Mouse (Mus musculus) cerebellum, postnatal 10 days (tissue): ENCODE data around the gene Mt3.
"Not testable (repeated sequence)": the region's sequence is repeated elsewhere in the genome, so short reads cannot be mapped to it uniquely, and the experiment has no call there.

Experiments used
- DNase-seq, 2 experiments: peaks; one replicate each; pipeline ENCODE4 v3.0.0; 2021; ENCODE audit warnings: mixed read lengths in 2 of 2

The Mt3 gene

DNA sequence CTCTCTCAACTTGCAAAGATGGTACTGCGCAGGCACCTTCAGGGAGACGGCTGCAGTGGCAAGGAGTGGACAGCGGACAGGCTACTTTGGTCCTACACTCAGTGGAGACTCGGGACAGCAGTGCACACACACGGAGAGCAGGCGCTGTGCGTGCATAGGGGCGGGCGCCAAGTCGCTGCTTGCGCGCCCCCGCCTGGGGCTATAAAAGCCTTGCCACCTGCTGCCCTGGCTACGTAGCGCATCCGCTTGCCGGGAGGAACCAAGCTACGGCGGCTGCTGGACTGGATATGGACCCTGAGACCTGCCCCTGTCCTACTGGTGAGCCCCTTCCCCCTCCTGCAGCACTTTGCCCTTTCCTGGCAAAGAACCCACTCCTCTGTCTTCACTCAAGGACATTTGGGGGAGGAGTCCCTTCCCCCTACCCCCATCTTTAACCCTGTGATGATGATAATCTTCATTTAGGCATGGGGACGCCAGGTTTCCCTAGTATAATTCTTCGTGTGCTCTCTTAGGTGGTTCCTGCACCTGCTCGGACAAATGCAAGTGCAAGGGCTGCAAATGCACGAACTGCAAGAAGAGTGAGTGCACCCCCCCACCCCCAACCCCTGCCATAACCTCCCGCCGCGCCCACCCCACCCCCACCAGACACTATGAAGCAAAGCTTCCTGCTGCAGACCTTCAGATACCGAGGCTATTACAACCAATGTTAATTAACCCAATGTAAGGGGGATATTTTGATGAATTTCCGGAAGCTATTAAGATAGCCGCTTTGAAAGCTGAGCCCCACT, at the start of gene Mt3:
Mt3 (plus strand) TSS at position 95 of the 788 bp plus-strand sequence.
- DNase-seq, result peak; percentile 86 to 89

DNA sequence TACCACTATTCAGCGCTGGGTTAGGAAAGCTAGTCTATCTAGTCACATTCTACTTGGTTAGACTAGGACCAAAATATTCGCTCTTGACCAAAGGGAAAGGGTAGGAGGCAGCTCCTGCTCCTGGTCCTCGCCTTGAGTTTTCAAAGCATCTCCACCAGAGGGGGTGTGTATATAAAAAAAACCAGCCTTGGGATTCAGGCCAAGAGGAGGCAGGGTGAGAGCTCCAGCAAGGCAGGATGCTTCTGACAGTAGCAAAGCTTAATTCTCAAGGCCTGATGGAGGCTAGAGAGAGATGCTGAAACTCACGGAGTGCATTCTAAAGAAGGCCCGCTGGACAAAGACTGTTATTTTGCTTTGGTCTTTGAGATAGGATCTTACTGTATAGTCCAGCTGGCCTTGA, 48.3 kb upstream of the Mt3 start:
- DNase-seq, result peak; percentile 45 to 50

DNA sequence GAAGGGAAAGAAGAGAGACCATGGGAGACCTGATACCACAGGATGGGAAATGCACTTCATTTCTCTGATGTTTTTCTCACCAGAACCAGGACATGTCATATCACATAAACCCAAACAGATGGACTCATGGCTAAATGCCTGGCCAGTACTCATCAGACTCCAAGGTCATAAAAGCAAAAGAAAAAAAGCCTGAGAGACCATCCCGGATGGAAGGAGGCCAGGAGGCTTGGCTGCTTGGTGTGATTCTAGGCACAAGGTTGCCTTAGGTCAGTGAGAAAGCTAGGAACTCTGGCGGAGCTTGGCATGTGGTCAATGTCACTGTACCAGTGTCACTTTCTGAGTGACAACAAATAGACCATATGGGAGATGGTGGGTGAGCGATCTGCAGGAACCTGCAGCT, 44.5 kb upstream of the Mt3 start:
- peak; percentile 67 to 68 for DNase-seq

- DNase-seq, result no peak
Observed at GRCm38 (mm10) chr8:94109396-94109795, 43.0 kb upstream of the Mt3 start.

GRCm38 (mm10) chr8:94109835-94110234, 42.6 kb upstream of the Mt3 start:
- no peak for DNase-seq

GRCm38 (mm10) chr8:94110526-94111177, 41.8 kb upstream of the Mt3 start:
- no peak for DNase-seq

GRCm38 (mm10) chr8:94113435-94113834, 39.0 kb upstream of the Mt3 start:
- no peak for DNase-seq

GRCm38 (mm10) chr8:94113972-94114371, 38.4 kb upstream of the Mt3 start:
- no peak for DNase-seq

GRCm38 (mm10) chr8:94118776-94119430, 33.5 kb upstream of the Mt3 start:
- peak; percentile 24 to 58 for DNase-seq

DNA sequence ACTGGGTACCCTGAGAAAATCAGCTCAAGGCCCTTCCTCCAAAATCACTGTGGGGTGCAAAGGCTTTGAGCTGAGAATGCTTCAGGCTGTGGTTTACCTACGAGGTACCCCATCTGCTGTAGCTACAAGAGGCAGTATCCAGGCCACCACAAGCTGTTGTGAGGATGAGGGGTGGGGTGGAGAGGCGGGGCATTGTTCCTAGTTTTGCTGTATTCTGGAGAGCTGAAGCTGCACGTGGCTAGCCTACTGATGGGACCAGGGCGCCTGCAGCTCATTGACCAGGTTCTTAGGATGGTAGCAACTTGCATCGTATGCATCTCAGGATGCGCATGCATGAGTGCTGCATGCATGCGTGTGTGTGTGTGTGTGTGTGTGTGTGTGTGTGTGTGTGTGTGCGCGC, 30.8 kb upstream of the Mt3 start:
- DNase-seq, result peak in 1 of 2 experiments; percentile 29

DNA sequence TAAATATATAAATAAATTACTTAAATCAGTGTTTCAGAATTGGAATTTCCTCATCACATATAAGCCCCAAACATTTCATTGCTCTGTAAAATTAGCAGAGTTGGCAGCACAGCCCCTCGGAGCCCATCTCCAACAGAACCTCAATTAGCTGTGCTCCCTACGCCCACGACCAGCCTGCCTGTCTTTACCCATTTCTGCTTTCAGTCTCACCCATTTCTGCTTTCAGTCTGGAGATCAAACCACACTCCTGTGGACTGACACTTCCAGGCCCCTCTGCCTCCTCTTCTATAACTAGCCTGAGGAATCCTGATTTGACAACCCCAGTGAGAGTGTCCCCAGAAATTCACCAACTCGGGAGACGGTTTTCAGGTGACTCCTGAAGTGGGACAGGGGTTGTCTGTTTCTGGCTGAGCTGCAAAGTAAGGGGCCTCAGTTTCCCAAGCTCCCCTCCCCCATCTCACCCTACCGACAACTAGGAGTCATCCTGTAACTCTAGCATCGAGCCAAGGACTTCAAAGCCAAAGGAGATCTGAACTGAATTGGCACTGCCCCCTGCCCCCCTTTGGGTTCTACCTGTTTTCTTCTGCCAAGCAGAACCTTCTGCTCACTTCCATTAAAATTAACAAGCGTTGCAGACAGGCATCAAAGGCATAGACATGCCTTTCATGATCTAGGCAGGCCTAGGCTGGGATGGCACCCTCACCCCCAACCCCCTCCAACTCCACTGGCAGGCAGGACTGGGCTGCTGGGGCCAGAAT, 29.5 kb upstream of the Mt3 start:
- DNase-seq, result peak; percentile 57 to 60

DNA sequence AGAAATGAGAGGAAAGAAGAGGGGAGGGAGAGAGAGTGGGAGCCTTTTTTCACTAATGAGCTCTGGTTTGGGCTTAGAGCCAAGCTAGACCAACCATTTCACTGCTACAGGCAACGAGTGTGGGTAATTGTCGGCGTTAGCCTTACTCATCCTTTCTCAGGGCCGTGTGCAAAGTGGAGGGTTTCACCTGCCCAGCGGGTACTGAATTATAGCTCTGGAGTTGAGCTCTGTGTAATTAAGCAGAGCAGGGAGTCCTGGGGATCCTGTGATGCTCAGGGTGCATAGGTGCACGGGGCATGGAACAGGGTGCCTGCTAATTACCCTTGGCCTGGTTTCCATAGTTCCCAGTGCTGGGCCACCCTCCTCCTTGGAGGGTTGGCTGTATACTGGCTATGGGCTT, 24.7 kb upstream of the Mt3 start:
- no peak for DNase-seq

DNA sequence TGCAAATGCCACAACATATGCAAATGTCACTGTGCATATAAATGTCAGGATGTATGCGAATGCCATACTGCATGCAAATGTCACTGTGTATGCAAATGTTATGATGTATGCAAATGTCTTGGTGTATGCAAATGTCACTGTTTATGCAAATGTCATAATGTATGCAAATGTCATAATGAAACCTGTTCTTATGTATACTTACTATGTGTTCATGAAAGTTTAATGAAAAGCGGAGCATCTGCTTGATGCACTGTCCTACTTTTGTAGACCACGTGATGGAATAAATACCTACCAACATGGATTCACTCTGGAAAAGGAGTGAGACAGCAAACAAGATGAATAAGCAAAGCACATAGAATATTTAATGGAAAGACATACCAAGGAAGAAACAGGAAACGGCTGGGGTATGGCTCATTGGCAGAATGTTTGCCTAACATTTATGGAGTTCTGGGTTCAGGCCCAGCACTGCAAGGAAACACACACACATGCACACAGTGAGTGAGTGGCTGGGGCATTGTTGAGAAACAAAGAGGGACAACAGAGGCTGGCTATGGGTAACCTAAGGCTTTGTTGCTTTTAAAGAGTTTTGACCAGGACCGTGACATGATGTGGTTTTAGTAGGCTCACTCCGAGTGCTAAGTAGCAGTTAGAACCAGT, 23.1 kb upstream of the Mt3 start:
- DNase-seq, result no peak

DNA sequence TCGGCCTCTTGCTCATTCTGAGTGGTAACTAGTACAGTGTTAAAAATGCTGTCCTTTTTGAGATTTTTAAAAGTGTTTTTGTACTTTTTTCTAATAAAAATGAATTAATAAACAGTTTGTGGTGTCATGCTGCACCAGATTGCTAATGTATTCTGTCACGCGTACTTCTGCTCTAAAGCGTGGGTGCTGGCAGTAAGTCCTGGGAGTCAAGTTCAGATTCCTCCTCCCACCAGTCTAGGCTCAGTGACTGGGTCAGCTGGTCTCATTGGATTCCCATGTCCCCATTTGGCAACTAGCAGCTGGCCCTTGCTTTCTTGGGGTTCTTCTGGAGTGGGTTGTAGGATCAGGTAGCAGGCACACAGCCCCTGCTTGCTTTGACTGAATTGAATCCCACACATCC, 22.3 kb upstream of the Mt3 start:
- DNase-seq, result no peak

GRCm38 (mm10) chr8:94132096-94132495, 20.3 kb upstream of the Mt3 start:
- no peak for DNase-seq

GRCm38 (mm10) chr8:94134601-94135000, 17.8 kb upstream of the Mt3 start:
- not testable (repeated sequence) for DNase-seq

DNA sequence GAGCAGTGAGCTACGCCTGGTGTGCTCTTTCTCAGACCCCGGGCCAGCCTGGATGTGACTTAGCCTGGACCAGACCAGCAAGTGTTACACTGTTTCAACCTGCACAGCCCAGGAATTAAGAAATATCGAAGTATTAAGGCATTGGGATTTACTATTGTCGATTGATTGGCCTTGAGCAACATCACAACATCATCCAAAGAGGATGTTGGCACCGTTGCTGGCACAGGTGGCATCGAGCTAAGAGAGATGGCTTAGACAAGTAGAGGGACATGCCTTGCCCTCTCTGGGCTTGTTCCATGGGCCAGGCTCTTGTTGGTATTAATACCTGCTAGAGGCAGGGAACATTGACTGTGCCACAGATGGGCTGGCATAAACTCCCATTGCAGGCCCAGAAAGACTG, 16.9 kb upstream of the Mt3 start:
- DNase-seq, result peak in 1 of 2 experiments; percentile 21

GRCm38 (mm10) chr8:94136192-94136591, 16.2 kb upstream of the Mt3 start:
- no peak for DNase-seq

DNA sequence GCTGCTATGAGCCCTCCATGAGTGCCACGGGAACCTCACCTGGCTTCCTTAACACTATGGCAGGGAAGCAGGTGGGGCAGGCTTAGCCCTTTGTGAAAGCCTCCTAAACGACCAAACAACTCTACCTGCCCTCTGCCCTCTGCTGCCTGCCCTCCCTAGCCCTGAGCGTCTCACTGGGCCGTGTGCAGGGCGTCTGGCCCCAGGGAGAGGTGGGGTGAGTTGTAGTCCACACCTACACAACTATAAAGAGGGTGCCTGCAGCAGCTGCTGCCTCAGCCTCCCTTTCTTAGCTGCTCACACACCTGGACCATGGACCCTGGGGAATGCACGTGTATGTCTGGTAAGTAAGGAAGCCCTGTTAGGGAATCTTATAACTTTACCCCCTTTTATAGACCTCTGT, 15.5 kb upstream of the Mt3 start, which contains the start of gene Mt4:
Mt4 (plus strand) TSS at position 265 of the 400 bp plus-strand sequence.
- no peak for DNase-seq

- DNase-seq, result no peak
Observed at GRCm38 (mm10) chr8:94140266-94140795, 12.1 kb upstream of the Mt3 start.

GRCm38 (mm10) chr8:94148236-94148635, 4.2 kb upstream of the Mt3 start:
- DNase-seq, result no peak

- no peak for DNase-seq
Observed at GRCm38 (mm10) chr8:94150925-94151324, 1.5 kb upstream of the Mt3 start.
